Mouse (Mus musculus): Measurements from ENCODE around the gene Asah2. TPM values are rescaled to one million over a fixed set of nuclear protein-coding genes. Genes with fewer than 3 reads are reported as not detected.

The Asah2 gene
- polyA plus RNA-seq, 2 experiments from 2014 or later, result 1.6 to 2.1 TPM

DNA sequence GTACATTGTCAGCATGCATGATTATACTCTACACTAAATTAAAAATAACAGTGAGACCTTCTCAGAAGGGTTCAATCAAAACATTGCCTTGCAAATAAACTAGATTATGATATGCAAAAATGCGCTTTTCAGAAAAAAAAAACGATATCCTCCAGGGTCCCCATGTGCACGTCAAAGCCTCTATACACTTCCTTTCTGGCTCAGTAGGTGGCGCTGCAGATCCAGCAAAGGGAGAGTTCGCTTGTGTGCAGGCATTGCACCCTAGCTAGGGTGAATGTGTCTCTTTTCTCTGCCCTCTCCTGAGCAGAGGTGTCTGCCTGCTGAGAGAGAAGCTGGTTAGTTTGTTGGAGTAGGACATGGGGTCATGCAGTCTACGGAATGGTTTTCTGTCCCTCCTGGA, 136.0 kb downstream of the Asah2 start:
- ATAC-seq, result peak; percentile 81

DNA sequence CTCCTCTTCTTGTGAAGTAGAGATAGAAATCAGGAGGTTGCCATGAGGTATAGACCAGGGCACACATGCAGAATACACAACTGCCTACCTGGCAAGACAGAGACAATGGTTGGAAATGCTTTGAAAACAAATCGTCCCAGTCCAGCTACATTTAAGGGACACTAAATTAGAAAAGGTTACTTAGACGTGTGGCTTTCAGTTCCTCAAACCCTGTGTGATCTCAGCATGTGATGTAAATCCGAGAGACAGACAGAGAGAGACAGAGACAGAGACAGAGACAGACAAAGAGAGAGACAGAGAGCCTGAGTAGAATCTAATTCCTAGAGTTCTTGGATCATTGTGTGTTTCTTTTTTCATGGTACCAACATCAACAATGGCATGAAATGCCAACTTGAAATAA, 136.6 kb downstream of the Asah2 start:
- ATAC-seq, result no peak

DNA sequence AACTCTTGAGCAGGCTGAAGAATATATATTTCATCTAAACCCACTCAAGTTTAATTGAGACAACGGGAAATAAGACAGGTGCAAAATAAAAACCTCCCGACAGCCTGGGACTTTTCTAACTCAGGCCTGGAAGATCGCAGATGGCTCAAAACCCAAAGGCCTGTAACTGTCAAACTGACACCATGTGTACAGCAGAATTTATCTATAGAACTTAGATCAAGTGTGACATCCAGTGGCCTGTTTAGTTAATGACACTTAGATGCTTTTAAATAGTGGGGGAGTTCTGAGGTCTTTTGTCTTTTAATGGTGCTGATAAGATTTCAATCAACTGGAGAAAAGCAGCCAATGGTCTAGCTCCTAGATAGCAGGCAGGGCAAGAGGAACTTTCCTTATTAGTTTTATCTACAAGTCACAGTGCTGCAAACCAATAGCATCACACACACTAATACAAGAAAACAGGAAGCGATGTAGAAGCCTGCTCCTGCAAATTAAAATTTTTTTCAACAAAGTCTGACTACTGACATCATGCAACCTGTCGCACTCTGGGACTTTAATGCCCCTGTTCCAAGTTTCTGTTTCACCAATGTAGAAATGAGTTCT, 140.0 kb downstream of the Asah2 start:
- ATAC-seq, result peak; percentile 82

DNA sequence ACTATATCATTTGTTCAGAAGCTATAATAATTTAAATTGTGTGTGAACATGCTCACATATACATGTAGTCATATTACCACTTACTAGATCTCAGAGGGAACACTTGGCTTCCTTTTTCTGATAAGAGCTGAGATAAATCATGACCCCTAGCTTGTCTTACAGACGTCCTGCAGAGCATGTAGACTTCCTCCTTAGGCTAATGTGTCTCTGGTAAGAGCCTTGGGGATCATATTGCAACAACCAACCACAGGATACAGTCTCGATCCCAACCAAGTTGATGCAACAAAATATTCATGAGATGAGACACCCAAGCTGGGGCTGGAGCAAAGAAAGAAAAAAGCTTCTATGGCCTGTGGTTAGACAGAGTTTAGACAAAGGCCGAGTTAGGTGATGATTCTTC, 144.9 kb downstream of the Asah2 start:
- no peak for ATAC-seq

DNA sequence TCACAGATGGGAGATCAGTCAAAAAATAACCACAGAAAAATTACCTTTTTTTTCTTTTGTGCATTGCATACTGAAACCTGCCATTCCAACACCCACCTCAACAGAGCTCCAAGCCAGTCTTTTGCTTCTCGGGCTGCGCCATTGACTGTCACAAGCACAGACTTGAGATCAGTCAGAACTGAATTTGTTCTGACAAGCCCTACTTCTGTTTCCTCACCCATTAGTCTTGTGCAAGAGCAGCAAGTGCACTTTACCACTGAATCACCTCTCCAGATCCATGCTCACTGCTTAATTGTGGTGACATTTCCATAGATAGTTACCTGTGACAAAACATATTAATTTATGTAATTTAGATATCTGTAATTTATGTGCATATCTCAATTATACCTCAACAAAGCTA, 147.6 kb downstream of the Asah2 start:
- no peak for ATAC-seq

DNA sequence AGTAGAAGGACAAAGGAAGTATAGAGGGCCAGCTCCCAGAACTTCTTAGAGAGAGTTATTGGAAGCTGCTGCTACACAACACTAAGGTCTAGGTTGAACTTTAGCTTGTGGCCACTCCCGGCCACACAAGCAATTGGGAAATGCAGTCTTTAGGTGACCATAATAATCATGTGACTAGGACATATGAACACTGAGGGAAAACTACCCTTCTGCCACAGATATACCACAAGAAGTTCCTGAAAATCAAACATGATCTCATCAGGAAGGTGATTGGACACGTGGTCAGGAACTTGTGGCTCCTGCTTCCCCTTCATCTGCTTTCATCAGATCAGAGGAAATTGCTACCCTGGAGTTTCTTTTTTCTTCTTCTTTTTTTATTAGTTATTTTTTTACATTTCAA, 151.7 kb downstream of the Asah2 start:
- ATAC-seq, result no peak

DNA sequence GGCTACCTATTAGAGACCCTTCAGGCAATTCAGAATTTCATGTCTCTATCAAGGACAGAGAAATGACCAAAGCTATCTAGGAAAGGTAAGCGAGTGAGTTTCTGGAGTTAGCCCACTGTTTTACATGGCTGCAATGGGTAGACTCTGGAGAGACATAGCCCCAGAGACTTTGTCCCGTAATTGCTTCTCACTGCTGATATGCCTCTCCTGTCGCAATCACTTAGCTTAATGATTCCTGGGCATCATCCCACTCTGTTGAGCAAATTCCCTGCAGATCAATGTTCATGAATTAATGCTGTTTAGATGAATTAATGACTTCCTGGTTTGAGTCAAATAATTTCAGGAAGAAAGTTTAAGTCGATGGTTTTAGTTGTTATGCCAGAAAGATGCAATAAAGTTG, 153.3 kb downstream of the Asah2 start:
- no peak for ATAC-seq

DNA sequence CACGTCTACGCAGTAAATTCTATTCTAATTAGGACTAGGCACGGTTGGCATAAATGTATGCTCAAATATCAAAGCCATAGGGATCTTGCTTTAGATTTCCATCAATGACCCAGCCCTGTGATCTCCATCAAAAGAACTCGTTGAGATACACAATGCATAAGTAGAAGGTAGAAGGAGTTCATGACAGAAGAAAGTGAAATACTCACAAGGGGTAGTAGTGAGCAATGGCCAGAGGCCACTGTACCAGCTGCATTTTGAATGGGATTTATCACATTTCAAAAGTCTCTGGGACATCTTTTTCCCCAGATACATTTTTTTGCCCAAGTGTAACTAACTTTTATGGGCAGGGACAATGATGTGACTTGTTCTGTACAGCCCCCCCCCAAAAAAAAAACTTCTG, 153.7 kb downstream of the Asah2 start:
- ATAC-seq, result no peak

DNA sequence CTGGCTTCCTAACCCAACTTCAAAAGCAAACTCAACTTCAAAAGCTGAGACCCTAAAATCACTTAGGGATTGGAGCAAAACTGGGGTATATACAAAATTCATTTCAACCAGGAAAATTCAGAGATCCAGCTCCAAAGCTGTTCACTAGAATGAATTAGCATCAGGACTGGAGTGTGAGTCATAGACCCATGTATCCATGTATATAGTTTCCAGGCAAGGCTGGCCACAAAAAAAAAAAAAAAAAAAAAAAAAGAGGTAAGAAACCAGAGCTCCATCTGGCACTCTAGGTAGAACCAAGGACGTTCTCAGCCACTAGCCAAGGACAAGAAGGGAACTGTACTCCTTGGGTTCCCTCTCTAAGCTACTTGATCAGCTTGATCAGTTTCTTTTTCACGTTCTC, 154.2 kb downstream of the Asah2 start:
- no peak for ATAC-seq

DNA sequence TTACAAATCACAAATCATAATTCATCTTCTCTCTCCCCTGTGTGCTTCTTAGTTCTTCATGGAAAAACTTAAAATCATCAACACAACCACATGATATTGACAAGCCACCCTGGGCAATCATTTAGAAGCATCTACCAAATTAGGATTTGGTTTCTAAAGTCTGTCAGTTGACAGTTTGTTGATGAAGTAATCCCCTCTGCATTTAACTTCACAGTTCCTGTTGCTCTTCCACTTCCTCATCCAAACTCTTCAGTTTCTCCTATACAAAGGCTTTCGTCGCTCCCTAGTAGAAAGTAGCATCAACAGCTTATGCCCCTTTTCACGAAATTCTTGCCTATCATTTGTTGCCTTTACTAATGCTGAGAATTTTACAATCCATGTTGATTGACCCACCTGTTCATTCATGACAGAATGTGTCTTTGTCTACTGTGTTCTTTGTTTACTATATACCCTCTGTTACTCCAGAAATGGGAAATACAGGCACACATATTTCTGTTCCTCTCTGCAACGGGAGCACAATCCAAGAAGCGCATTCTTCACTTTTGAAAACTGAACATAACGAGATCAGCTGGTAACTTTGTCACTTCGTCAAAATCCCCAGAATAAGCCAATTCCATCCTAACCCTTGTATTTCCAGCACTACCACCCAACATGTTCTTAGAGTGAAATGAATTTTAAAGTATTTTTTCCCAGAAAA, 157.1 kb downstream of the Asah2 start:
- no peak for ATAC-seq

Other genes starting within 250 kb of the Asah2 start
- under 1 TPM; 0.36 to 0.49 TPM for gene A1cf, start 239.4 kb downstream of the Asah2 start, polyA plus RNA-seq (2017; shearing (Covaris generic))

All from CD4-positive, CD25-positive, alpha-beta regulatory T cell, adult 4 months (primary cell).